Mouse (Mus musculus) ES-E14 (cell line): ENCODE data around the gene Klrb1f.

ENCODE experiments used
- CHD2 ChIP-seq: IDR thresholded peaks from 2 replicates; pipeline ENCODE4 v1.6.1; 2014; ENCODE audit warnings: mild to moderate bottlenecking, low read depth, low read length, inconsistent platforms
- HCFC1 ChIP-seq: IDR thresholded peaks from 2 replicates; pipeline ENCODE4 v1.6.1; 2012; ENCODE audit warnings: low read length, inconsistent platforms, borderline replicate concordance; ENCODE audit not compliant: insufficient read depth
- MAFK ChIP-seq: IDR thresholded peaks from 2 replicates; pipeline ENCODE4 v1.6.1; 2014; ENCODE audit warnings: mild to moderate bottlenecking, low read depth, low read length, inconsistent platforms; ENCODE audit not compliant: insufficient read depth
- ZC3H11A ChIP-seq: IDR thresholded peaks from 2 replicates; pipeline ENCODE4 v1.6.1; 2012; ENCODE audit warnings: low read depth, mild to moderate bottlenecking, inconsistent platforms, low read length, borderline replicate concordance

DNA sequence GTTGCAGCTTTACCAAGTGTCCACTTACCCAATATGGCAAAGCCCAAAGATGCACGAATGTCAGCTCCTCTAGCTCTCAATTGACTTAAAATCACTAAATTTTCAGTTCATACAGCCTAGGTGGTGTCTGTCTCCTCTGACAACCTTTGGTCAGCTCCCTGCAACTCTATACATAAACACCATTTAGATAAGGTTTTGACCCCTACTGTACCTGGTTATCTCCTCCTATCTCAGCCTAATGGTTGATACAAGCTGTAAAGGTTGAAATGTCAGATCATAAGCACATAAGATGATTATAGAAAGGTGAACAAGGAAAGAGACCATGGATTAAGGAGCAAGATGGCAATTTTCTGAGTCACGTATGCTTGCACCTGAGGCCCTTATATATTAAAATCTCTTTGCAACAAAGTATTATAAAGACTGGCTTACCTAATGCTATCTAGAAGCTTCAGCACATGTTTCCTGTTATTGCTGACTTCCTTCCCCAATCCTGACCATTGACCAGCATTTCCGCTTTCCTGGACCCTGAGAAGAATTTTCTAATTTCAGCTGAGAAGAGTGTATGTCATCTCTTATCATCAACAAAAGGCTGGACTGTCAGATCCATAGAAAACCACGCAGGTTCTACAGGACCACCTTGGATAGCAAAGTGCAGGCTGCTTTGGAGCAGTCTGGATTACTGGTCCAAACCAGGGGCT lies 57.3 kb downstream of the Klrb1f start:
- TF ChIP-seq ZC3H11A (no peak), MAFK (no peak), HCFC1 (no peak), CHD2 (no peak)
